In the genomic region with DNA sequence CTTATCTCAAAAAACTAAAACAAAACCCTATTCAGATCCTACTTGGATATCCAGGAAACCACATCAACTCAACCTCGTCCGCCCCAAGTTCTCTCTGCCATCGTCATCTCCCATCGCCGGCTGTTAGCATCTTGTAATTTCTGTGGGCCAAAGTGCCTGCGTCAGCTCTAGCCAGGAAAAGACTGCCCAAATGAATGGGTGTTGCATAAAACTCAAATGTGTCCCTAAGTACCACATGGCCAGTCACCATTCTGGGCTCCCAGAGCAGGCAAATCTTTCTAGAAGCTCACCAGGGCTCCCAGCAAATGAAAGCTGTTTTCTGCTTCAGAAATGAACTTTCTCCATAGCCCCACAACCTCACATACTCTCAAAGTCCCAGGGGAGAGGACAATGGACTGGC, we compare ENCODE assay signal across 8 mouse cellular contexts. TPM values are rescaled to one million over a fixed set of nuclear protein-coding genes. Genes with fewer than 3 reads are reported as not detected.
DNase-seq lines count a peak whose midpoint lies in the region; ATAC-seq lines count a peak whose summit lies in the region.

No protein-coding gene starts in this region.

- H3K27me3 ChIP-seq in forebrain, embryonic 10.5 days (ENCODE audit: poor library complexity, severe bottlenecking), result peaks cover 14% of the 10 kb centered on the region
- no peaks in the 10 kb centered on the region for H3K27me3 ChIP-seq in midbrain, embryonic 16.5 days (ENCODE audit: control insufficient read depth, insufficient read depth, low read depth, low read length)

- H3K4me2 ChIP-seq in midbrain, embryonic 16.5 days (ENCODE audit: low read length), result peak overlapping the region; percentile 83

- DNase-seq in kidney, adult 18-20 months, result peak; percentile 54
- DNase-seq in kidney, postnatal 4 days, result no peak
- no peak for DNase-seq in forebrain, embryonic 10.5 days (ENCODE audit: extremely low spot score, low spot score)
- peak; percentile 53 for DNase-seq in kidney, adult 9 months
- no peak for DNase-seq in thymus, postnatal 36 days
- DNase-seq in spleen, adult 12 weeks (ENCODE audit: low spot score), result no peak

- H3K9ac ChIP-seq in midbrain, embryonic 16.5 days (ENCODE audit: low read depth, low read length), result peak overlapping the region; percentile 94

- WGBS in forebrain, embryonic 10.5 days, result 82% methylated on average over 6 of the region's 6 CpGs
- 77% methylated on average over 6 of the region's 6 CpGs for WGBS in midbrain, embryonic 16.5 days

- peaks cover 11% of the 10 kb centered on the region; the same call in 1 of the 2 replicates for H3K36me3 ChIP-seq in forebrain, embryonic 10.5 days (replicated peaks)
- H3K36me3 ChIP-seq in midbrain, embryonic 16.5 days (ENCODE audit: control insufficient read depth, insufficient read depth, low read length), result no peaks in the 10 kb centered on the region

- no peak for ATAC-seq in midbrain, embryonic 16.5 days
- no peak for ATAC-seq in cerebellum, adult (ENCODE audit: insufficient number of reproducible peaks, low FRiP score, low TSS enrichment)

- H3K4me3 ChIP-seq in forebrain, embryonic 10.5 days, result peak overlapping the region; percentile 81
- H3K4me3 ChIP-seq in midbrain, embryonic 16.5 days (ENCODE audit: low read depth, low read length), result peak overlapping the region; percentile 88

- peaks cover 91% of the 10 kb centered on the region for H3K4me1 ChIP-seq in forebrain, embryonic 10.5 days
- peaks cover 58% of the 10 kb centered on the region for H3K4me1 ChIP-seq in midbrain, embryonic 16.5 days (ENCODE audit: control insufficient read depth, insufficient read depth, low read length)

- peak overlapping the region; percentile 97; the same call in 1 of the 2 replicates for H3K27ac ChIP-seq in forebrain, embryonic 10.5 days
- H3K27ac ChIP-seq in midbrain, embryonic 16.5 days (ENCODE audit: low read length), result peak overlapping the region; percentile 81; the same call in 1 of the 2 replicates

- no peaks in the 10 kb centered on the region for H3K9me3 ChIP-seq in forebrain, embryonic 10.5 days
- no peaks in the 10 kb centered on the region for H3K9me3 ChIP-seq in midbrain, embryonic 16.5 days (replicated peaks; ENCODE audit: control insufficient read depth, low read length, poor library complexity, severe bottlenecking)

RNA-seq across cellular contexts. Expression of gene Bcar1, which starts 2.1 kb away (rescaled TPM):
- polyA plus RNA-seq in forebrain, embryonic 10.5 days (2016; fragmentation: Nextera tagmentation; extraction: Ambion mirVana), result 46.6 and 49.9 TPM in 2 replicates
- 41.5 and 43.3 TPM in 2 replicates for polyA plus RNA-seq in midbrain, embryonic 16.5 days (2015; fragmentation: Nextera tagmentation; extraction: Ambion mirVana)

RNA-seq across cellular contexts. Expression of gene Ctrb1, which starts 50.7 kb away (rescaled TPM):
- not detected in 2 replicates for polyA plus RNA-seq in forebrain, embryonic 10.5 days (2016; fragmentation: Nextera tagmentation; extraction: Ambion mirVana)
- polyA plus RNA-seq in midbrain, embryonic 16.5 days (2015; fragmentation: Nextera tagmentation; extraction: Ambion mirVana), result not detected in 2 replicates

Comparison
In these comparisons a context has a peak if more than half of its experiments do, and no peak if none do; other contexts are left out.
1. DNase-seq: peak in kidney, adult 18-20 months (single experiment) and kidney, adult 9 months (single experiment); none in kidney, postnatal 4 days (0 of 2), forebrain, embryonic 10.5 days (single experiment), thymus, postnatal 36 days (0 of 2) and spleen, adult 12 weeks (single experiment).